Mouse (Mus musculus) liver, embryonic 14.5 days (tissue): ENCODE results near the gene Gm48551. TPM values are rescaled to one million over a fixed set of nuclear protein-coding genes. Genes with fewer than 3 reads are reported as not detected.

Experiments used
- ATAC-seq: fragments of 200-750 bp; cut with Nextera tagmentation; 2 replicates; pipeline ENCODE4 v1.8.0; 2017; ENCODE audit warnings: moderate number of reproducible peaks, mild to moderate bottlenecking, moderate library complexity; ENCODE audit not compliant: insufficient read depth
- DNase-seq, 3 experiments: peaks; one replicate each; pipeline ENCODE4 v3.0.0-alpha.2; 2012 to 2013; ENCODE audit warnings: low read depth in 3 of 3, low spot score in 3 of 3
- H3K27ac ChIP-seq: fragments of 300-500 bp; sonication (generic); 2 replicates; pipeline ENCODE4 v1.5.1; 2014; ENCODE audit warnings: moderate library complexity, mild to moderate bottlenecking, control low read depth, inconsistent platforms
- H3K27me3 ChIP-seq: fragments of 300-500 bp; sonication (generic); 2 replicates; pipeline ENCODE4 v1.6.1; 2014; ENCODE audit warnings: mild to moderate bottlenecking, low read length, moderate library complexity; ENCODE audit not compliant: control insufficient read depth, insufficient read depth
- H3K36me3 ChIP-seq: fragments of 300-500 bp; sonication (generic); replicated peaks from 2 replicates; pipeline ENCODE4 v1.6.1; 2014; ENCODE audit warnings: low read depth; ENCODE audit not compliant: control insufficient read depth, insufficient read depth
- H3K4me1 ChIP-seq, 2 experiments: fragments of 200-500 bp in 1 of 2; fragments of 300-500 bp in 1 of 2; sonication (generic) in 1 of 2; replicated peaks; 2 replicates each; pipeline ENCODE4 v1.6.1; 2012 to 2014; ENCODE audit warnings: antibody characterized with exemption in 1 of 2, inconsistent platforms in 1 of 2, low read length in 1 of 2; ENCODE audit not compliant: control insufficient read depth in 2 of 2, insufficient read depth in 2 of 2
- H3K4me2 ChIP-seq: fragments of 300-500 bp; sonication (generic); 2 replicates; pipeline ENCODE4 v1.6.1; 2014; ENCODE audit warnings: low read depth, mild to moderate bottlenecking, control low read depth, moderate library complexity
- H3K4me3 ChIP-seq, 2 experiments: fragments of 200-500 bp in 1 of 2; fragments of 300-500 bp in 1 of 2; sonication (generic) in 1 of 2; 2 replicates each; pipeline ENCODE4 v1.5.1; 2012 to 2014; ENCODE audit warnings: low read depth in 2 of 2, low read length in 2 of 2, mild to moderate bottlenecking in 2 of 2, control low read depth in 1 of 2, inconsistent platforms in 1 of 2, moderate library complexity in 1 of 2; ENCODE audit not compliant: insufficient read depth in 1 of 2
- H3K9ac ChIP-seq: fragments of 300-500 bp; sonication (generic); replicated peaks from 2 replicates; pipeline ENCODE4 v1.6.1; 2014; ENCODE audit warnings: mild to moderate bottlenecking, control low read depth, moderate library complexity
- H3K9me3 ChIP-seq: fragments of 300-500 bp; sonication (generic); 2 replicates; pipeline ENCODE4 v1.6.1; 2016; ENCODE audit warnings: low read length, mixed read lengths; ENCODE audit not compliant: control insufficient read depth
- CTCF ChIP-seq: IDR thresholded peaks from 2 replicates; pipeline ENCODE4 v1.5.1; 2016; ENCODE audit warnings: antibody characterized with exemption, low read depth, control low read depth
- EP300 ChIP-seq: IDR thresholded peaks from 2 replicates; pipeline ENCODE4 v1.6.1; 2016; ENCODE audit warnings: antibody characterized with exemption, low read depth
- WGBS: fragments of 180-500 bp; shearing (Covaris S2); extraction: QIAGEN DNeasy Blood & Tissue Kit; methylation state at CpG from one replicate; pipeline ENCODE4 v1.1.7; 2014; ENCODE audit not compliant: insufficient replicate concordance; 5-methylcytosine and 5-hydroxymethylcytosine counted together
- polyA plus RNA-seq, 2 experiments: library from polyadenylated mRNA; depleted of rRNA in 1 of 2; stranded (reverse) in 1 of 2; unstranded in 1 of 2; fragments of >200 nt; fragmentation: Nextera tagmentation in 1 of 2; extraction: Ambion mirVana in 1 of 2; gene quantifications; 2 replicates each; pipeline versions ENCODE4 v1.2.1 to v1.2.3; 2012 to 2014

The Gm48551 gene
- polyA plus RNA-seq, 2 experiments: 0.47 to 1.0 TPM

GRCm38 (mm10) chr10:81363436-81364346 is 20.6 kb upstream of the Gm48551 start:
- H3K9ac ChIP-seq: peak overlapping the region; percentile 71
- H3K27ac ChIP-seq: peak overlapping the region; percentile 86
- H3K36me3 ChIP-seq: peaks cover 50% of the 10 kb centered on the region
- ATAC-seq: 0 out of 2 replicates have a peak, but pooled peaks have one; percentile 9
- H3K4me1 ChIP-seq: peaks cover 55% of the 10 kb centered on the region in 2 experiments
- TF ChIP-seq EP300 (no peak), CTCF (no peak)
- no peaks in the 10 kb centered on the region for H3K27me3 ChIP-seq
- H3K4me2 ChIP-seq: peak overlapping the region; percentile 82
- H3K9me3 ChIP-seq: no peaks in the 10 kb centered on the region
- peak overlapping the region in 1 of 2 experiments; percentile 18; a peak in 2 of 4 replicates for H3K4me3 ChIP-seq
- no peak for DNase-seq
- 60% methylated on average over 54 of the region's 54 CpGs for WGBS

DNA sequence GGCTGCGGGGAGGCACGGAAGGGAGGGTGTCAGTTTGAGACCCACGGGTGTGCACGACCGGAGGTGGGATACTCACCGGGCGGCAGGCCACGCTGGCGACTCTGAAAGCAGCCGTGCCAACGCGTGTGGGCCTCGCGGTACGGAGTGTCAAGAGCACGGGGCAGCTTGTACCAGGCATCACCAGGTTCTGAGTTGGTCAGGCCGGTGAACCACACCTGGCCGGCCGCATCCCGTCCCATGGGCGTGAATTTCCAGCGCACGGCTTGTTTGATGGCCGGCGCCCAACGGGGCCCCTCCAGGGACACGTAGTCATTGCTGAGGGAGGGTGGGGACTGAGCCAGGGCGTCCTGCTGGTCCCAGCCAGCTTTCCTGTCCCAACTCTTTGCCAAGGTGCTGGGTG is 19.6 kb upstream of the Gm48551 start:
- 50% methylated on average over 28 of the region's 28 CpGs for WGBS
- Histone ChIP-seq H3K27me3 (no peaks in the 10 kb centered on the region), H3K27ac (peak overlapping the region; percentile 45), H3K4me3 (no peak overlapping the region), H3K4me1 (peaks cover 46 to 49% of the 10 kb centered on the region in 2 experiments), H3K9me3 (no peaks in the 10 kb centered on the region), H3K4me2 (peak overlapping the region; percentile 82; the same call in 1 of the 2 replicates), H3K9ac (no peak overlapping the region), H3K36me3 (peaks cover 60% of the 10 kb centered on the region)
- DNase-seq: no peak
- TF ChIP-seq CTCF (no peak), EP300 (no peak)
- no peak for ATAC-seq

GRCm38 (mm10) chr10:81365073-81365472 is 19.2 kb upstream of the Gm48551 start:
- no peak for TF ChIP-seq CTCF
- TF ChIP-seq EP300: no peak
- no peak overlapping the region for H3K4me2 ChIP-seq
- no peak overlapping the region for H3K9ac ChIP-seq
- ATAC-seq (no peak), DNase-seq (no peak)
- no peak overlapping the region for H3K4me3 ChIP-seq
- peak overlapping the region; percentile 45 for H3K27ac ChIP-seq
- H3K27me3 ChIP-seq: no peaks in the 10 kb centered on the region
- WGBS: 48% methylated on average over 4 of the region's 4 CpGs
- peaks cover 64% of the 10 kb centered on the region for H3K36me3 ChIP-seq
- no peaks in the 10 kb centered on the region for H3K9me3 ChIP-seq
- H3K4me1 ChIP-seq: peaks cover 43 to 49% of the 10 kb centered on the region in 2 experiments

- Histone ChIP-seq H3K36me3 (peaks cover 70% of the 10 kb centered on the region), H3K4me2 (peak within 1 kb of the TSS; percentile 82; the same call in 1 of the 2 replicates), H3K9ac (no peak within 1 kb of the TSS), H3K4me1 (peaks cover 35 to 46% of the 10 kb centered on the region in 2 experiments), H3K9me3 (no peaks in the 10 kb centered on the region), H3K27ac (peak within 1 kb of the TSS; percentile 45), H3K4me3 (no peak within 1 kb of the TSS), H3K27me3 (no peaks in the 10 kb centered on the region)
- no peak; the same call in 1 of the 2 replicates for ATAC-seq
- WGBS: 28% methylated on average over 12 of the region's 12 CpGs
- no peak for DNase-seq
- TF ChIP-seq CTCF: peak; percentile 2; the same call in 1 of the 2 replicates
- TF ChIP-seq EP300: no peak; the same call in 1 of the 2 replicates
Measured at GRCm38 (mm10) chr10:81365672-81366476, 18.4 kb upstream of the Gm48551 start, which contains the start of gene 4930404N11Rik. 4930404N11Rik (minus strand) TSS chr10:81365816.
